Mouse (Mus musculus): ENCODE data around the gene Tmigd3.

The Tmigd3 gene

GRCm38 (mm10) chr3:105876022-105876421 is 5.3 kb downstream of the Tmigd3 start:
- DNase-seq (ENCODE audit: low spot score in 2 of 2): no peak

- no peak for DNase-seq (ENCODE audit: low spot score in 2 of 2)
Observed at GRCm38 (mm10) chr3:105877252-105877803, 6.6 kb downstream of the Tmigd3 start.

- DNase-seq (ENCODE audit: low spot score in 2 of 2): no peak
Observed at GRCm38 (mm10) chr3:105877919-105878318, 7.2 kb downstream of the Tmigd3 start.

GRCm38 (mm10) chr3:105878751-105879150 is 8.0 kb downstream of the Tmigd3 start:
- DNase-seq (ENCODE audit: low spot score in 2 of 2): no peak

GRCm38 (mm10) chr3:105880419-105880818 is 9.7 kb downstream of the Tmigd3 start:
- DNase-seq (ENCODE audit: low spot score in 2 of 2): no peak

- no peak for DNase-seq (ENCODE audit: low spot score in 2 of 2)
Observed at GRCm38 (mm10) chr3:105882105-105882504, 11.4 kb downstream of the Tmigd3 start.

- DNase-seq (ENCODE audit: low spot score in 2 of 2): no peak
Observed at GRCm38 (mm10) chr3:105883111-105883510, 12.4 kb downstream of the Tmigd3 start.

GRCm38 (mm10) chr3:105888961-105889360 is 18.3 kb downstream of the Tmigd3 start:
- no peak for DNase-seq (ENCODE audit: low spot score in 2 of 2)

GRCm38 (mm10) chr3:105890220-105890619 is 19.5 kb downstream of the Tmigd3 start:
- no peak for DNase-seq (ENCODE audit: low spot score in 2 of 2)

GRCm38 (mm10) chr3:105891141-105891540 is 20.4 kb downstream of the Tmigd3 start:
- no peak for DNase-seq (ENCODE audit: low spot score in 2 of 2)

GRCm38 (mm10) chr3:105891760-105892571 is 21.3 kb downstream of the Tmigd3 start:
- DNase-seq (ENCODE audit: low spot score in 2 of 2): no peak

GRCm38 (mm10) chr3:105892572-105893495 is 22.1 kb downstream of the Tmigd3 start:
- DNase-seq (ENCODE audit: low spot score in 2 of 2): no peak

GRCm38 (mm10) chr3:105893941-105894391 is 23.3 kb downstream of the Tmigd3 start:
- no peak for DNase-seq (ENCODE audit: low spot score in 2 of 2)

GRCm38 (mm10) chr3:105894601-105895592 is 24.2 kb downstream of the Tmigd3 start:
- peak; percentile 27 to 46 for DNase-seq (ENCODE audit: low spot score in 2 of 2)

GRCm38 (mm10) chr3:105896811-105897210 is 26.1 kb downstream of the Tmigd3 start:
- no peak for DNase-seq (ENCODE audit: low spot score in 2 of 2)

- DNase-seq (ENCODE audit: low spot score in 2 of 2): no peak
Observed at GRCm38 (mm10) chr3:105898325-105898724, 27.6 kb downstream of the Tmigd3 start.

GRCm38 (mm10) chr3:105898861-105899260 is 28.2 kb downstream of the Tmigd3 start:
- DNase-seq (ENCODE audit: low spot score in 2 of 2): no peak

GRCm38 (mm10) chr3:105899394-105900147 is 28.9 kb downstream of the Tmigd3 start:
- peak; percentile 77 to 83 for DNase-seq (ENCODE audit: low spot score in 2 of 2)

GRCm38 (mm10) chr3:105900266-105900665 is 29.6 kb downstream of the Tmigd3 start:
- DNase-seq (ENCODE audit: low spot score in 2 of 2): no peak

GRCm38 (mm10) chr3:105900716-105901115 is 30.0 kb downstream of the Tmigd3 start:
- no peak for DNase-seq (ENCODE audit: low spot score in 2 of 2)

Data from cerebellum, postnatal 4 days (tissue).